Mouse (Mus musculus) CD4-positive helper T cell, adult 2 months (primary cell): ENCODE measurements around the gene Abl2.

Experiments used
- DNase-seq: peaks from one replicate; pipeline ENCODE4 v3.0.0-alpha.2; 2012; ENCODE audit warnings: low read depth, missing footprints, low spot score

The Abl2 gene

DNA sequence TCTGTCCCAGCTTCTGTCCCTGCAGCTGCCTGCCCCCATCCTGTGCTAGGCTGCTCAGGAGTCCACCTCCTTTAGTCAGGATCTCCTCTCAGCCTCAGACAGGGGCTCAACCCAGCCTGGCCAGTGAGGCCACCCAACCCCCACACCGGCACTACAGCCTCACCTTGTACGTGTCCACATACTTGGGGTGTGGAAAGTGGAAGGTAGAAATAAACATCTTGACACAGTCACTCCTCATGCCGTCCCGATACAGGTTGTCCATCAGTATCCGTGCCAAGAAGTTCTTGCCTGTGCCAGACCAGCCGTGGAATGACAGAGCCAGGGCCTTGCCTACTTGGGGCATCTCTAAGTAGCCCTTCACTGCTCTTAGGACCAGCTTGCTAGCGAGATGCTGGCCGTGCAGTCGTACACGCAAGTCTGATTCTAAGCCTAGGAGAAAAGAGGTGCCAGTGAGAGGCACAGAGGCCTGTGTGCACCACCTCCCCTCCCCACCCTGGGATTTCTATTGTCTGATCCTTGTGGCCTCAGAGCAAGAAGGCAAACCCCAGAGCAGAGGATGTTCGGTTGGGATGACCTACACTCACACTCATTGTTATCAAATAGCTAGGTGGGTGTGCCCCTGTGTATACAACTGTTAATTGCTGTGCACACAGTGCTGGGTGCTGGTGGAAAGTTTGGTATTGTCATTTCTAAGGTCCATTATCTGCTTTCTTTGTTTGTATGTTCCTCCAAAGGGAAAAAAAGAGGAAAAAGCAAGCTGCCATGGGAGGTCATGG lies 110.8 kb downstream of the Abl2 start:
- no peak for DNase-seq

GRCm38 (mm10) chr1:156671921-156672320 lies 113.3 kb downstream of the Abl2 start:
- DNase-seq = no peak

DNA sequence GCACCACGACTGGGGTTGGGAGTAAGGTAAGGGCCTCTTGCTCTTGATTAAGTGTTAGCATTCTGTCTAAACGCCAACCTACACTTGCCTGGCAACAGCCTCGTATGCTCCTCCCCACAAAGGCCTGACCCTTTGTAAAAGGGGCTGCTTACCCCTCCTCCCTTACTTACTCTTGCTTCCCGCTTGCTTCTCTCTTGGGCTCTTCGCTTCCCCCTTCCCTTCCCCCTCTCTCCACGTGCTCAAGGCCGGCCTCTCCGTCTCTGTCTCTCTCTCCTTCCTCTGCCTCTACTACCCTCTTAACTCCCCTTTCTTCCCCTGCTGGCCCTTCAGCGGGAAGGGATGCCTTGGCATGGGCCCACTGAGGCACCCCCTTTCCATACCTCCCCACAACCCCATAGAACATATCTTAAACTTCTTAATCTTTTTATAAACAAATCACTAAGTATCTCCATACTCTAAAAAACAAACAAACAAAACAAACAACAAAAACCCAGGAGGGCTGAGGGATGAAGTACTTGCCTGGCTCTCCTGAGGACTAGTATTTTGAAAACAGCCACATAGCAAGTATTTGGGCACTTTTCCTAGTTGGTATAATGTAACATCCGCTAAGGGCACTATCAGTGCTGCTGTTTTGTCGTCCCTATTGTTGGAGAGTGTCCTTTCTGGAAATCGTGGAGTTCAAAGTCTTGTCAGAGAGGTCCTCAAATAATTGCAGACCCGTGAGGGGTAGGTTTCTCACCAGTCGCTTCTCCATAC lies 114.3 kb downstream of the Abl2 start:
- no peak for DNase-seq

- peak; percentile 62 for DNase-seq
These were observed 115.0 kb downstream of the Abl2 start for GRCm38 (mm10) chr1:156673476-156674194.

DNA sequence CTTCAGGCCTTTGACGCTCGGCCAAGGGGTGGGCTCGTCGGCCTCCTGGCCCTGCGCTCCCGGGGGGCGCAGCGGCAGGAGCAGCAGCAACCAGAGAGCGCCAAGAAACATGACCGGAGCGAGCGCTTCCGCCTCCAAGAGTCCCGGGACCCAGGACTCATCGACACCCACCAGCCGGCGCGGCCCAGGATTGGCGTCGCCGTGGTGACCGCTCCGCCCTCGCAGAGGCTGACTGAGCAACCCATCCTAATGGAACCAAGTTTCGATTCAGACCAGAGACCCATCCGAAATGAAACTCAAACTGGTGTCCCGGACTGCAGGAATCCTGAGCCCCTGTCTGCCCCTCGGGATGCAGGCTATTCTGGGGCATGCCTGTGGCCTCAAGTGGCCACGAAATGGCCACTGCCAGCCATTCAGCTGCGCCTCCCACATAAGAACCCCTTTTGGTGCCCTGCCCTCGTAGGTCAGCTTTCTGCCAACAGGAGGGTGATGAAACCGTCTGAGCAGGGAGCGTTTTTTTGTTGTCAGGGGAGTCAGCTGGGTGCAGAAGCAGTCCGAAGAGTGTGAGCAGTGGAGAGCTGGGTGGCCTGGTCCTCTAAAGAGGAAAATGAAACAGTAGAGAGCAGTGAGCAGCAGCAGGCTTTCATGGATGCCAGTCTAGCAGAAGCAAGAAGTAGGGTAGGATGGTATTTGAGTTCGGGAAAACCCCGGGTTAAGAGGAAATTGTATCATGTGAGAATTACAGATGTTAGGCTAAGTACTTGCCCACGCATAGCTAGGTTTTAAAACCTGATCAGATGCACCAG lies 115.8 kb downstream of the Abl2 start, which contains the start of gene Tor3a:
TSS of gene Tor3a (minus strand) at position 162 of the 806 bp plus-strand sequence.
- peak; percentile 78 for DNase-seq

DNA sequence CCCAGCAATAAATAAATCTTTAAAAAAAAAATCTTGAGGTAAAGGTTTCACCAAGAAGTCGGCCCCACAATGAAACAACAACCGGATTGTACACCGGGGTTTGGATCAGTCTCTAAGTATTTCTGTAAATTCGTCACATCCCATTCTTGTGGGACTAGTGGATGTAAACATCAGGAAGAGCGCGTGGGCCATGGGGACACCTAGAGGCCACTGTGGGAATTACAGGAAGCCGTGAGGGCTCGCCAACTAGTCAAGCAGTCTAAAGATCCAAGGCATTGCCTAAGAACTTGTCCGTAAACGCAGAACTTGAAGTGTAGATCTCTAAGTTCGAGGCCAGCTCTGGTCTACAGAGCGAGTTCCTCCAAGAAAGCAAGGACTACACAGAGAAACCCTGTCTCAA lies 117.6 kb downstream of the Abl2 start:
- peak; percentile 64 for DNase-seq

DNA sequence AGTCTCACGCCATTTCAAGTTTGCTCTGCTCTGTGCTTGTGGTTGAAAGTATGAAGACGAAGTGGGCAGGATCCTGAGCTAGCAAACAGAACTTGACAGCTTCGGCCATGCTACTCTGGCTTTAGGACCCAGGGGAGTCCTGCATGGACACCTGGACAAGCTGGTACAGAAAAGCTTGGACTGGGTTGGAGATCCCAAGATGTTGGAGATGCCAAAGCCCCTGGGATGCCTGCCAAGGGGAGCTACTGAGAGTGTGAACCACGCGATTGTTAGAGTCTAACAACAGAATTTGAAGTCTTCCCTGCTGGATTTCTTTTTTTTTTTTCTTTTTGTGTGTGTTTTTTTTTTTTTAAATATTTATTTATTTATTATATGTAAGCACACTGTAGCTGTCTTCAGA lies 118.0 kb downstream of the Abl2 start:
- no peak for DNase-seq

DNA sequence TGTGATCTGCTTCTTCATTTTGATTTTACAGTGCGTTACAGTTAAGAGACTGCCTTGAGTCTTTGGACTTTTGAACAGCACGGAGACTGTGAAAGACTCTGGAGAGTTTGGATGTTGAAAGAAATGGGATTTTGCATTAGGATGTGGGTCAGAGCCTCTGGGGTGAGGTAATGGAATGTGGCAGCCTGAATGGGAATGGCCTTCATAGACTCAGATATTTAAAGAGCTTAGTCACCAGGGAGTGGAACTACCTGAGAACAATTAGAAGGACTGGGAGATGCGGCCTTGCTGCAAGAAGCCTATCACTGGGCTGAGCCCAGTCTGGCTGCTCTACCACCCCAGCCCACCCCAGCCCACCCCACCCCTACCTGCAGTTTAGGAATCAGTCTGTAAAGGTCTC lies 118.6 kb downstream of the Abl2 start:
- DNase-seq = no peak

GRCm38 (mm10) chr1:156679599-156679998 lies 121.0 kb downstream of the Abl2 start:
- DNase-seq = no peak

GRCm38 (mm10) chr1:156686025-156686661 lies 127.6 kb downstream of the Abl2 start:
- no peak for DNase-seq
